1 mouse cellular context compared by ENCODE assay signal in the genomic region with DNA sequence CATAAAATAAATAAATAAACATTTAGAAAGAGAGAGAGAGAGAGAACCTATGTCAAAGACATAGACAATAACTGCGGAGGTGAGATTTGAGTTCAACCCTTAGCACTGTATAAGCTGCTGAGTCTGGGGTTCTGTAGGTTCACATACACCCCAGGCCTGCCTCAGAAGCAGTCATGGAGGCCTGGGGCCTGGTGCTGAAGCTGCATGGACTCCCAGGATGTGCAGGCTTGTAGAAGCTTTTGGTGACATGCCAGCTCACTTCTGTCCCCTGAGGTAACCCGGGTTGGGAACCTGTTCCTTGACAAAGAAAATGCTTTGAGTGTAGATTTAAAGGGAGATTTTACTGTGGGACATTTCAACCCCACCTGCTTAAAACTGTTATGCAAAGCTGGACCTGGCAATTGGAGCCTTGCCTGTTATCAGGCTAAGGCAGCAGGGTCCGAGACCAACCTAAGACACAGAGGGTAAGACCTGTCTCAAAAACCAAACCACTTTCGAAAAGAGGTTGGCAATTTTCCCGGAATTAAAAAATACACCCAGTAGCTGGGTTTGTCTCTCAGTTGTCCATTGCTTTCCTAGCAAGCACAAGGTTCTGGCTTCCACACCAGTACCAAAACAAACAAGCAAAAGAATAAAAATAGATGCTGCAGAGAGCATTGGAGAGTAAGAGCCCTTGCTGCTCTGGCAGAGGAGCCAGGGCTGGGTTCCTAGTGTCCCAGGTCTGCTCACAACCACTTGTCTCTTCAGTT.
TF ChIP-seq lines count a peak whose summit lies in the region.

No protein-coding gene starts in this region.

TF ChIP-seq in MEL, 35 proteins besides CTCF, POLR2A, EP300 and RAD21:
- peak; percentile 52 for TF ChIP-seq TAL1 (IDR thresholded peaks at IDR 0.05; ENCODE audit: low read length)
- no peak for TF ChIP-seq TBP (IDR thresholded peaks at IDR 0.05; ENCODE audit: low read depth, low read length)
- TF ChIP-seq GATA1 (IDR thresholded peaks at IDR 0.05; ENCODE audit: low read depth, low read length), result peak; percentile 26; the same call in 1 of the 2 replicates
- TF ChIP-seq GABPA (IDR thresholded peaks at IDR 0.05; ENCODE audit: low read depth, low read length), result no peak
TF ChIP-seq in MEL: peak in this region for 2.
